Mouse (Mus musculus): Measurements from ENCODE around the gene Olfr718-ps1. TPM values are rescaled to one million over a fixed set of nuclear protein-coding genes. Genes with fewer than 3 reads are reported as not detected.
"Not testable (repeated sequence)": the region's sequence is repeated elsewhere in the genome, so short reads cannot be mapped to it uniquely, and the experiment has no call there.

Gene Olfr718-ps1
- polyA plus RNA-seq (2015; fragmentation: Nextera tagmentation; extraction: Ambion mirVana): not detected in 2 replicates

GRCm38 (mm10) chr5:143147481-143147880, at the start of gene Olfr718-ps1:
Gene Olfr718-ps1, minus strand, starts transcription at chr5:143147581.
- no peak within 1 kb of the TSS for H3K4me3 ChIP-seq (ENCODE audit: low read length)
- H3K27ac ChIP-seq (ENCODE audit: low read length): no peak within 1 kb of the TSS
- no peaks in the 10 kb centered on the region for H3K4me1 ChIP-seq (ENCODE audit: control insufficient read depth, insufficient read depth, low read length)
- H3K36me3 ChIP-seq (ENCODE audit: control insufficient read depth, insufficient read depth, low read length): no peaks in the 10 kb centered on the region
- 0 out of 2 replicates have a peak, but pooled peaks cover 3% of the 10 kb centered on the region for H3K9me3 ChIP-seq (ENCODE audit: control insufficient read depth, low read length)
- no peaks in the 10 kb centered on the region for H3K27me3 ChIP-seq (replicated peaks; ENCODE audit: control insufficient read depth, insufficient read depth, low read length)
- H3K9ac ChIP-seq (ENCODE audit: low read depth, low read length): no peak within 1 kb of the TSS
- no peak within 1 kb of the TSS for H3K4me2 ChIP-seq (ENCODE audit: low read depth, low read length)
- no peak for ATAC-seq
- 73% methylated on average over 3 of the region's 3 CpGs for WGBS

- no peak for ATAC-seq
- no peak overlapping the region for H3K4me2 ChIP-seq (ENCODE audit: low read depth, low read length)
- H3K4me1 ChIP-seq (ENCODE audit: control insufficient read depth, insufficient read depth, low read length): no peaks in the 10 kb centered on the region
- no peaks in the 10 kb centered on the region for H3K27me3 ChIP-seq (replicated peaks; ENCODE audit: control insufficient read depth, insufficient read depth, low read length)
- H3K9me3 ChIP-seq (ENCODE audit: control insufficient read depth, low read length): no peaks in the 10 kb centered on the region
- H3K27ac ChIP-seq (ENCODE audit: low read length): no peak overlapping the region
- no peak overlapping the region for H3K9ac ChIP-seq (ENCODE audit: low read depth, low read length)
- no peaks in the 10 kb centered on the region for H3K36me3 ChIP-seq (ENCODE audit: control insufficient read depth, insufficient read depth, low read length)
- WGBS: 82% methylated on average over 4 of the region's 4 CpGs
- no peak overlapping the region for H3K4me3 ChIP-seq (ENCODE audit: low read length)
Observed at GRCm38 (mm10) chr5:143196506-143196905, 49.1 kb upstream of the Olfr718-ps1 start.

DNA sequence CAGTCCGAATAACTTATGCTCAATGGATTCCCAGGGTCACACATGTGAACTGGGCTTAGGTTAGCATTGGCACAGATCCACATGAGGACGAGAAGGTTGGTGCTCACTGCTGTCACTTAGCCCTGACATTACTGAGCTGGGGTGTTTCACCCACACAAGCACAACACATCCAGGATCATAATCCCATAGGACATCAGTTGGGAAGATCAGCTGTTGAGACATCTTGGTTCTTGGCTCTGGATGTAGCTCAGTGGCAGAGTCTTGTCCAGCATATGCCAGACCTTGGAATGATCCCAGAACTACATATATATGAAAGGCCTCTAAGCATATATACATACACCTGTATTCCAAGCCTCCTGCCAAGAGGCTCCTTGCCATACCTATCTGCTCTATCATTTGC, 47.8 kb upstream of the Olfr718-ps1 start:
- Histone ChIP-seq H3K27ac (ENCODE audit: low read length) (no peak overlapping the region), H3K36me3 (ENCODE audit: control insufficient read depth, insufficient read depth, low read length) (no peaks in the 10 kb centered on the region), H3K9ac (ENCODE audit: low read depth, low read length) (no peak overlapping the region), H3K4me1 (ENCODE audit: control insufficient read depth, insufficient read depth, low read length) (no peaks in the 10 kb centered on the region), H3K9me3 (ENCODE audit: control insufficient read depth, low read length) (no peaks in the 10 kb centered on the region), H3K4me3 (ENCODE audit: low read length) (no peak overlapping the region), H3K27me3 (replicated peaks; ENCODE audit: control insufficient read depth, insufficient read depth, low read length) (no peaks in the 10 kb centered on the region), H3K4me2 (ENCODE audit: low read depth, low read length) (no peak overlapping the region)
- no peak for ATAC-seq
- WGBS: 80% methylated on average over 2 of the region's 2 CpGs

GRCm38 (mm10) chr5:143194747-143195146, 47.4 kb upstream of the Olfr718-ps1 start:
- not testable (repeated sequence) for ATAC-seq; H3K4me1 ChIP-seq (ENCODE audit: control insufficient read depth, insufficient read depth, low read length); H3K9me3 ChIP-seq (ENCODE audit: control insufficient read depth, low read length); H3K9ac ChIP-seq (ENCODE audit: low read depth, low read length); H3K36me3 ChIP-seq (ENCODE audit: control insufficient read depth, insufficient read depth, low read length); H3K27me3 ChIP-seq (replicated peaks; ENCODE audit: control insufficient read depth, insufficient read depth, low read length); H3K4me2 ChIP-seq (ENCODE audit: low read depth, low read length); H3K27ac ChIP-seq (ENCODE audit: low read length); H3K4me3 ChIP-seq (ENCODE audit: low read length)
- 62% methylated on average over 8 of the region's 8 CpGs for WGBS

DNA sequence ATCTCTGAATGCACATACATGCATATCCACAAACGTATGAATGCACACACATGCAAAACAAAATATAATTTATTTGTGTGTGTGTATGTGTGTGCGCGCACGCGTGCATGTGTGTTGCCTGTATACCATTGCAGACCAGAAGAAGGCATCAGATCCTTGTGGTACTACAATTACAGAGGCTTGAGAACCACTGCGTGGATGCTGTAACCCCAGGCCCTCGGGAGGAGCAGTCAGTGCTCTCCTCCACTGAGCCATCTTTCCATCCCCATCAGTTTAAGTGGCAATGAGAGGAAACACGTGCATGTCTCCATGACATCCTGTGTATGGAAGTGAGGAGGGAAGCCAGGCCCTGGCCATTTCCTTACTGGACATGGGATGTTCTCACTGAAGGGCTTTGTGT, 45.4 kb upstream of the Olfr718-ps1 start:
- Histone ChIP-seq H3K9ac (ENCODE audit: low read depth, low read length) (no peak overlapping the region), H3K27me3 (replicated peaks; ENCODE audit: control insufficient read depth, insufficient read depth, low read length) (no peaks in the 10 kb centered on the region), H3K27ac (ENCODE audit: low read length) (no peak overlapping the region), H3K9me3 (ENCODE audit: control insufficient read depth, low read length) (no peaks in the 10 kb centered on the region), H3K36me3 (ENCODE audit: control insufficient read depth, insufficient read depth, low read length) (no peaks in the 10 kb centered on the region), H3K4me3 (ENCODE audit: low read length) (no peak overlapping the region), H3K4me1 (ENCODE audit: control insufficient read depth, insufficient read depth, low read length) (no peaks in the 10 kb centered on the region), H3K4me2 (ENCODE audit: low read depth, low read length) (no peak overlapping the region)
- WGBS: 88% methylated on average over 8 of the region's 8 CpGs
- no peak for ATAC-seq

- not testable (repeated sequence) for H3K27me3 ChIP-seq (replicated peaks; ENCODE audit: control insufficient read depth, insufficient read depth, low read length); H3K4me1 ChIP-seq (ENCODE audit: control insufficient read depth, insufficient read depth, low read length); H3K36me3 ChIP-seq (ENCODE audit: control insufficient read depth, insufficient read depth, low read length); H3K9ac ChIP-seq (ENCODE audit: low read depth, low read length); H3K9me3 ChIP-seq (ENCODE audit: control insufficient read depth, low read length); H3K4me2 ChIP-seq (ENCODE audit: low read depth, low read length); H3K27ac ChIP-seq (ENCODE audit: low read length); H3K4me3 ChIP-seq (ENCODE audit: low read length); ATAC-seq
- no CpG with 5 or more reads among the region's 1 CpGs for WGBS
Observed at GRCm38 (mm10) chr5:143188014-143188413, 40.6 kb upstream of the Olfr718-ps1 start.

DNA sequence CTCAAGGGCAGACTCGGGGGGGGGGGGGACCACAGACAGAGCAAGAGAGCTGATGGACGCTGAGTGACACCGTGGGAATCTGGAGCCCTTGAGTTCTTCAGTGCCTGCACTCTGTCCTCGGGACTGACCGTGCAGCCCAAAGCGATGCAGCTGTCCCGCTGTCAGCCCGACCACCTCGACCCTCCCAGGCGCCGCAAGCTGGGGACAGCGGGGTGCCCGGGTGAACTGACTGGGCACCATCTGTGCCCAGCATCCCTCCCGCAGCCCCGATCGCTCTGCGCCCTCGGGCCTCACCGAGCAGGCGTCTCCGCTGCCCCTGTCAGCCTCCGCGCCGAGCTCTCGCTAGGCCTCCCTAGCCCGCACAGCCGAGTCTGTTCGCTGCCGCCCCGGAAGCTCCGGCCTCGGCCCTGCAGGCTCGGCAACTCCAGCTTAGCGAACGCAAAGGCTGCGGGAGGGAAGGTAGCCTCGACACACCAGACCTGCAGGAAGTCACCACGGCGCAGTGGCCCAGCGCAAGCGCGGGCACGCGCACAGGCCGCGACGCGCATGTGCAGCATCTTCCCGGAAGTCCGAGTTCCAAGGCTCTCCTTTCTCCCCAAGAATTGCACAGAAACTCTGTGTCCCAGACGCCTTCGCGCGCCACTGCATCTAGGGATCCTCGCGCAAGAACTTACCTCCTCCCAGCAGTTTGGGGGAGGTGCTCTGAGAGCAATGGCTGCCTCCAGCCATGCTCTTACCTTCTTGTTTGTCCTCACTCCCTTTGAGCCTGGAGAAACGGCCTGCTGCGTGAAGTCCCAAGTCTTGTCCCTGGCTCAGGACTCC, 33.1 kb upstream of the Olfr718-ps1 start, which contains the start of the genes Rbak and Spdye4b:
Gene Rbak, minus strand, starts transcription at position 521 of the 822 bp plus-strand sequence.
Gene Spdye4b, plus strand, starts transcription at position 763 of the 822 bp plus-strand sequence.
- Histone ChIP-seq H3K9ac (ENCODE audit: low read depth, low read length) (peak within 1 kb of the TSS; percentile 91), H3K27ac (ENCODE audit: low read length) (peak within 1 kb of the TSS; percentile 71), H3K36me3 (ENCODE audit: control insufficient read depth, insufficient read depth, low read length) (peaks cover 16% of the 10 kb centered on the region), H3K9me3 (ENCODE audit: control insufficient read depth, low read length) (peaks cover 6% of the 10 kb centered on the region), H3K4me1 (ENCODE audit: control insufficient read depth, insufficient read depth, low read length) (peaks cover 9% of the 10 kb centered on the region), H3K4me3 (ENCODE audit: low read length) (peak within 1 kb of the TSS; percentile 72), H3K27me3 (replicated peaks; ENCODE audit: control insufficient read depth, insufficient read depth, low read length) (no peaks in the 10 kb centered on the region), H3K4me2 (ENCODE audit: low read depth, low read length) (peak within 1 kb of the TSS; percentile 54)
- under 1% methylated on average over 58 of the region's 58 CpGs for WGBS
- ATAC-seq: peak; percentile 98

- peaks cover 6% of the 10 kb centered on the region for H3K9me3 ChIP-seq (ENCODE audit: control insufficient read depth, low read length)
- H3K27me3 ChIP-seq (replicated peaks; ENCODE audit: control insufficient read depth, insufficient read depth, low read length): no peaks in the 10 kb centered on the region
- peak overlapping the region; percentile 72; the same call in 1 of the 2 replicates for H3K4me3 ChIP-seq (ENCODE audit: low read length)
- peak overlapping the region; percentile 54 for H3K4me2 ChIP-seq (ENCODE audit: low read depth, low read length)
- H3K27ac ChIP-seq (ENCODE audit: low read length): no peak overlapping the region
- no peak for ATAC-seq
- H3K36me3 ChIP-seq (ENCODE audit: control insufficient read depth, insufficient read depth, low read length): peaks cover 27% of the 10 kb centered on the region
- 42% methylated on average over 6 of the region's 6 CpGs for WGBS
- no peak overlapping the region for H3K9ac ChIP-seq (ENCODE audit: low read depth, low read length)
- H3K4me1 ChIP-seq (ENCODE audit: control insufficient read depth, insufficient read depth, low read length): peaks cover 9% of the 10 kb centered on the region
Observed at GRCm38 (mm10) chr5:143179179-143179578, 31.8 kb upstream of the Olfr718-ps1 start.

- peaks cover 42% of the 10 kb centered on the region for H3K36me3 ChIP-seq (ENCODE audit: control insufficient read depth, insufficient read depth, low read length)
- H3K4me3 ChIP-seq (ENCODE audit: low read length): no peak overlapping the region
- no peak for ATAC-seq
- peaks cover 6% of the 10 kb centered on the region for H3K9me3 ChIP-seq (ENCODE audit: control insufficient read depth, low read length)
- H3K4me1 ChIP-seq (ENCODE audit: control insufficient read depth, insufficient read depth, low read length): peaks cover 9% of the 10 kb centered on the region
- no peak overlapping the region for H3K4me2 ChIP-seq (ENCODE audit: low read depth, low read length)
- WGBS: 96% methylated on average over 3 of the region's 3 CpGs
- H3K9ac ChIP-seq (ENCODE audit: low read depth, low read length): no peak overlapping the region
- no peaks in the 10 kb centered on the region for H3K27me3 ChIP-seq (replicated peaks; ENCODE audit: control insufficient read depth, insufficient read depth, low read length)
- H3K27ac ChIP-seq (ENCODE audit: low read length): no peak overlapping the region
Observed at GRCm38 (mm10) chr5:143177541-143178200, 30.3 kb upstream of the Olfr718-ps1 start.
